Mouse (Mus musculus) lung, postnatal 0 days (tissue): ENCODE data around the gene Tnfrsf11a.

Experiments used
- CTCF ChIP-seq: IDR thresholded peaks from 2 replicates; pipeline ENCODE4 v1.5.1; 2016; ENCODE audit warnings: antibody characterized with exemption, mild to moderate bottlenecking
- EP300 ChIP-seq: IDR thresholded peaks from 2 replicates; pipeline ENCODE4 v1.6.1; 2016; ENCODE audit warnings: antibody characterized with exemption, mild to moderate bottlenecking, control low read depth

DNA sequence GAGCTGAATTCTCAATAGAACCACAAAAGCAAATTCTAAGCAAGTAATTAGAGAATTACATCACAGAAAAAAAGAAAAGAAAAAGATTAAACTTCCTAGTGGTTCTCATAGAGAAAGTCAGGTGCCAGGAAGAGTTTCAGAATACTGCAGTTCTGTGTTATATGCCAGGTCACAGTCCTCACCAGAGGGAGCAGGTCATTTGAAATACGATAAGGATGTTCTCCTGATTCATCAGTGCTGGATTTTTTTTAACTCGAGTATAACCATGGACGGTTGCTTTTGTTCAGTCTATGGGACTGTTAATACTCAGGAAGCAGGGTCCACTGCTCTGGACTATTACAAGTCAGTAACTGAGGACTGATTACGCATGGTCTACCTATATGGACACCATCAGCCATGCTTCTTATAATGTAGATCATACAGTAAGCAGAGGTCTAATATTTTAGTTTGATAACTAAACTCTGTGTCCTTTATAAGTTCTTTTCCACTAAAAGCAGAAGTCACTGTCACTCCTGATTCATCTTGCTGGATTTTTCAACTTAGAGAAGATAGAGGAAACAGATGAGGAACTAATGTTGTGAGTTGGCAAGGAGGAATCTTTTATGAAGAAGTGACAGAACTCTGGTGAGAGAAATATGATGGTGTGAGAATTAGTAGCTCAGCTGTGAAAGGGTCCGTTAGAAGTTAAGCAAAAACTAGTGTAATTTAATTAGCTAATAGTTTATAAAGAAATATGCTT lies 33.5 kb upstream of the Tnfrsf11a start:
- no peak for TF ChIP-seq CTCF
- no peak for TF ChIP-seq EP300
